Mouse (Mus musculus) CH12.LX (cell line): ENCODE measurements around the gene Zfp358. TPM values are rescaled to one million over a fixed set of nuclear protein-coding genes. Genes with fewer than 3 reads are reported as not detected.

Source experiments
- DNase-seq: peaks from one replicate; pipeline ENCODE4 v3.0.0-alpha.2; 2013; ENCODE audit errors: extremely low read depth
- H3K27ac ChIP-seq: 2 replicates; pipeline ENCODE4 v1.5.1; 2012; ENCODE audit warnings: low read depth, mild to moderate bottlenecking, control low read depth, moderate library complexity; ENCODE audit not compliant: insufficient read depth
- H3K27me3 ChIP-seq: replicated peaks from 2 replicates; pipeline ENCODE3; 2012; ENCODE audit warnings: inconsistent platforms
- H3K36me3 ChIP-seq, 2 experiments: replicated peaks in 1 of 2; 2 replicates each; pipeline versions ENCODE3 to v1.6.1; 2012; ENCODE audit warnings: inconsistent platforms in 1 of 2, low read length in 1 of 2, mild to moderate bottlenecking in 1 of 2, mixed read lengths in 1 of 2, moderate library complexity in 1 of 2; ENCODE audit not compliant: control insufficient read depth in 1 of 2, insufficient read depth in 1 of 2
- H3K4me1 ChIP-seq, 2 experiments: 2 replicates each; pipeline ENCODE4 v1.6.1; 2012; ENCODE audit warnings: inconsistent platforms in 1 of 2, moderate library complexity in 1 of 2; ENCODE audit not compliant: insufficient read depth in 2 of 2, control insufficient read depth in 1 of 2
- H3K4me2 ChIP-seq: 2 replicates; pipeline ENCODE4 v1.6.1; 2012; ENCODE audit warnings: low read depth, mild to moderate bottlenecking, control low read depth; ENCODE audit not compliant: poor library complexity, insufficient read depth, severe bottlenecking
- H3K4me3 ChIP-seq, 3 experiments: fragments of 150-350 bp in 1 of 3; sonication (generic) in 1 of 3; replicated peaks in 1 of 3; 2 replicates each; pipeline versions ENCODE3 to v1.5.1; 2011 to 2012; ENCODE audit warnings: low read depth in 2 of 3, low read length in 2 of 3, mild to moderate bottlenecking in 2 of 3, moderate library complexity in 2 of 3, control low read depth in 1 of 3, improper control_type of control experiment in 1 of 3, inconsistent platforms in 1 of 3, mixed read lengths in 1 of 3; ENCODE audit not compliant: poor library complexity in 1 of 3
- H3K79me2 ChIP-seq: replicated peaks from 2 replicates; pipeline ENCODE4 v1.6.1; 2012; ENCODE audit warnings: mild to moderate bottlenecking, moderate library complexity; ENCODE audit not compliant: control insufficient read depth, poor library complexity, insufficient read depth, severe bottlenecking; ENCODE audit errors: extremely low read depth
- H3K9ac ChIP-seq: 2 replicates; pipeline ENCODE4 v1.6.1; 2012; ENCODE audit warnings: low read depth, mild to moderate bottlenecking, control low read depth, moderate library complexity; ENCODE audit not compliant: insufficient read depth
- H3K9me3 ChIP-seq: replicated peaks from 2 replicates; pipeline ENCODE3; 2012; ENCODE audit warnings: low read length, inconsistent platforms, mixed read lengths
- BHLHE40 ChIP-seq: IDR thresholded peaks from 2 replicates; pipeline ENCODE4 v1.6.1; 2011; ENCODE audit warnings: mild to moderate bottlenecking, low read depth, low read length, improper control_type of control experiment
- CHD1 ChIP-seq: IDR thresholded peaks from 2 replicates; pipeline ENCODE4 v1.6.1; 2012; ENCODE audit warnings: low read depth, low read length, improper control_type of control experiment, inconsistent platforms
- CHD2 ChIP-seq: IDR thresholded peaks from 2 replicates; pipeline ENCODE4 v1.6.1; 2011; ENCODE audit warnings: low read length, improper control_type of control experiment
- CTCF ChIP-seq, 2 experiments: IDR thresholded peaks in 1 of 2; conservative IDR thresholded peaks in 1 of 2; 2 replicates each; pipeline ENCODE4 v1.5.1; 2011 to 2012; ENCODE audit warnings: low read depth in 2 of 2, low read length in 2 of 2, improper control_type of control experiment in 1 of 2, inconsistent platforms in 1 of 2, mild to moderate bottlenecking in 1 of 2, moderate library complexity in 1 of 2
- ELF1 ChIP-seq: IDR thresholded peaks from 2 replicates; pipeline ENCODE4 v1.6.1; 2014; ENCODE audit warnings: low read depth, mild to moderate bottlenecking, inconsistent platforms, low read length, improper control_type of control experiment
- ETS1 ChIP-seq: conservative IDR thresholded peaks from 2 replicates; pipeline ENCODE4 v1.6.1; 2012; ENCODE audit warnings: low read depth, mild to moderate bottlenecking, inconsistent platforms, low read length, improper control_type of control experiment, moderate library complexity
- IRF4 ChIP-seq: IDR thresholded peaks from 2 replicates; pipeline ENCODE4 v1.6.1; 2014; ENCODE audit warnings: low read depth, mild to moderate bottlenecking, inconsistent platforms, low read length, improper control_type of control experiment
- MAX ChIP-seq: IDR thresholded peaks from 2 replicates; pipeline ENCODE4 v1.6.1; 2011; ENCODE audit warnings: low read length, improper control_type of control experiment
- MYC ChIP-seq: IDR thresholded peaks from 2 replicates; pipeline ENCODE4 v1.6.1; 2011; ENCODE audit warnings: low read depth, mild to moderate bottlenecking, improper control_type of control experiment, low read length
- NELFE ChIP-seq: IDR thresholded peaks from 2 replicates; pipeline ENCODE4 v1.6.1; 2011; ENCODE audit warnings: low read depth, low read length, improper control_type of control experiment
- NRF1 ChIP-seq: IDR thresholded peaks from 2 replicates; pipeline ENCODE4 v1.6.1; 2014; ENCODE audit warnings: low read depth, mild to moderate bottlenecking, inconsistent platforms, low read length, improper control_type of control experiment, moderate library complexity
- PAX5 ChIP-seq: IDR thresholded peaks from 2 replicates; pipeline ENCODE4 v1.6.1; 2012; ENCODE audit warnings: low read length, inconsistent platforms, mixed read lengths
- POLR2A ChIP-seq: IDR thresholded peaks from 2 replicates; pipeline ENCODE4 v1.6.1; 2011; ENCODE audit warnings: low read depth, mild to moderate bottlenecking, improper control_type of control experiment, low read length
- RCOR1 ChIP-seq: conservative IDR thresholded peaks from 2 replicates; pipeline ENCODE4 v1.6.1; 2012; ENCODE audit warnings: low read depth, mild to moderate bottlenecking, inconsistent platforms, low read length, improper control_type of control experiment
- TBP ChIP-seq: conservative IDR thresholded peaks from 2 replicates; pipeline ENCODE4 v1.6.1; 2011; ENCODE audit warnings: low read depth, low read length, improper control_type of control experiment
- TCF12 ChIP-seq: IDR thresholded peaks from 2 replicates; pipeline ENCODE4 v1.6.1; 2014; ENCODE audit warnings: low read depth, mild to moderate bottlenecking, inconsistent platforms, low read length, improper control_type of control experiment
- USF1 ChIP-seq: IDR thresholded peaks from 2 replicates; pipeline ENCODE4 v1.6.1; 2014; ENCODE audit warnings: low read depth, mild to moderate bottlenecking, inconsistent platforms, low read length, improper control_type of control experiment
- ZC3H11A ChIP-seq: IDR thresholded peaks from 2 replicates; pipeline ENCODE4 v1.6.1; 2012; ENCODE audit warnings: low read depth, mild to moderate bottlenecking, inconsistent platforms, low read length, improper control_type of control experiment
- ZKSCAN1 ChIP-seq: IDR thresholded peaks from 2 replicates; pipeline ENCODE4 v1.6.1; 2012; ENCODE audit warnings: low read depth, inconsistent platforms, low read length, improper control_type of control experiment, borderline replicate concordance
- ZMIZ1 ChIP-seq: IDR thresholded peaks from 2 replicates; pipeline ENCODE4 v1.6.1; 2012; ENCODE audit warnings: low read depth, mild to moderate bottlenecking, inconsistent platforms, low read length, improper control_type of control experiment
- ZNF384 ChIP-seq: IDR thresholded peaks from 2 replicates; pipeline ENCODE4 v1.6.1; 2012; ENCODE audit warnings: low read depth, low read length, improper control_type of control experiment, inconsistent platforms
- dilution Hi-C: fragments of 300-500 bp; cut with MboI; formaldehyde crosslinking; loops from 2 replicates; pipeline ENCODE4 v1.14.3; 2020; ENCODE audit warnings: low sequenced_read_pairs; ENCODE audit not compliant: extremely low pct_unique_long_range_greater_than_20kb, extremely low pct_ligation_motif_present
- in situ Hi-C: fragments of 300-500 bp; cut with MboI; formaldehyde crosslinking; loops from 3 replicates; pipeline ENCODE4 v1.14.3; 2019; ENCODE audit warnings: low sequenced_read_pairs, low pct_ligation_motif_present, low pct_unique_long_range_greater_than_20kb, mixed read lengths
- polyA plus RNA-seq: library from polyadenylated mRNA; unstranded; fragments of >175 nt; gene quantifications from 2 replicates; pipeline ENCODE4 v1.2.1, GENCODE M21; 2012; ENCODE audit warnings: low read depth; ENCODE audit not compliant: insufficient read length
- total RNA-seq, 2 experiments: library from RNA; depleted of rRNA; stranded (reverse); fragments of 300-350 nt in 1 of 2; fragments of >200 nt in 1 of 2; gene quantifications; 2 replicates each; pipeline ENCODE4 v1.2.3; 2012 to 2014

Gene Zfp358
- total and polyA plus RNA-seq, 3 experiments, result 0.17 to 0.64 (median 0.54) TPM

- no peaks in the 10 kb centered on the region for H3K79me2 ChIP-seq
- in situ Hi-C loops (loop anchor here (10.0 kb wide), 1 partner anchor 207 kb away; the partner anchor contains the start of genes Fcor and Trappc5), dilution Hi-C loops (no loop called here)
- H3K9ac ChIP-seq, result no peak overlapping the region
- H3K4me2 ChIP-seq, result peak overlapping the region; percentile 41; the same call in 1 of the 2 replicates
- no peaks in the 10 kb centered on the region for H3K9me3 ChIP-seq
- H3K27me3 ChIP-seq, result no peaks in the 10 kb centered on the region
- H3K36me3 ChIP-seq, result peaks cover 0 to 10% of the 10 kb centered on the region in 2 experiments
- DNase-seq, result no peak
- TF ChIP-seq ZMIZ1, result no peak
- TF ChIP-seq MYC, result 0 out of 2 replicates have a peak, but pooled peaks have one; percentile 46
- peak; percentile 62 for TF ChIP-seq ZNF384
- H3K4me3 ChIP-seq, result peak overlapping the region; percentile 47 to 70 (median 63)
- H3K4me1 ChIP-seq, result peaks cover 3 to 12% of the 10 kb centered on the region in 2 experiments; a peak in 2 of 4 replicates
- H3K27ac ChIP-seq, result no peak overlapping the region
Measured at GRCm38 (mm10) chr8:3467886-3468545, 24.9 kb upstream of the Zfp358 start.

GRCm38 (mm10) chr8:3468838-3469237, 24.1 kb upstream of the Zfp358 start:
- peak in 1 of 2 experiments; percentile 40; a peak in 2 of 4 replicates for TF ChIP-seq CTCF (conservative IDR thresholded peaks at IDR 0.05 in 1 of 2, IDR thresholded peaks at IDR 0.05 in 1 of 2; ENCODE audit: low read depth in 2 of 2, low read length in 2 of 2)
- no peak for TF ChIP-seq NRF1
- H3K79me2 ChIP-seq, result no peaks in the 10 kb centered on the region
- no peak overlapping the region for H3K4me3 ChIP-seq
- in situ Hi-C loops (loop anchor here (10.0 kb wide), 1 partner anchor 206 kb away; the partner anchor contains the start of genes Fcor and Trappc5), dilution Hi-C loops (no loop called here)
- no peaks in the 10 kb centered on the region for H3K9me3 ChIP-seq
- H3K9ac ChIP-seq, result no peak overlapping the region
- no peak overlapping the region for H3K27ac ChIP-seq
- peaks cover 0 to 7% of the 10 kb centered on the region in 2 experiments for H3K36me3 ChIP-seq
- DNase-seq, result peak; percentile 23
- H3K27me3 ChIP-seq, result no peaks in the 10 kb centered on the region
- H3K4me2 ChIP-seq, result no peak overlapping the region
- peaks cover 3 to 12% of the 10 kb centered on the region in 2 experiments; a peak in 2 of 4 replicates for H3K4me1 ChIP-seq

GRCm38 (mm10) chr8:3470562-3470961, 22.4 kb upstream of the Zfp358 start, which contains the start of gene Tex45:
Gene Tex45, plus strand, starts transcription at chr8:3470862.
- TF ChIP-seq NRF1, result no peak
- TF ChIP-seq BHLHE40, result no peak
- no peak for TF ChIP-seq RCOR1
- TF ChIP-seq ELF1, result no peak
- TF ChIP-seq MAX, result no peak
- no peak for TF ChIP-seq CHD1
- no peak for TF ChIP-seq TCF12
- no peak for TF ChIP-seq USF1
- TF ChIP-seq ZKSCAN1, result no peak
- no peak for TF ChIP-seq NELFE
- no peak for TF ChIP-seq CHD2
- TF ChIP-seq POLR2A, result no peak
- no peak for TF ChIP-seq TBP
- TF ChIP-seq ETS1, result no peak
- TF ChIP-seq ZC3H11A, result no peak
- no peak for TF ChIP-seq IRF4
- no peak for TF ChIP-seq PAX5
- H3K36me3 ChIP-seq, result no peaks in the 10 kb centered on the region
- no peak for DNase-seq
- H3K4me1 ChIP-seq, result peaks cover 3 to 12% of the 10 kb centered on the region in 2 experiments; a peak in 2 of 4 replicates
- no peak within 1 kb of the TSS for H3K9ac ChIP-seq
- dilution Hi-C loops (no loop called here), in situ Hi-C loops (no loop called here)
- H3K4me2 ChIP-seq, result no peak within 1 kb of the TSS
- H3K9me3 ChIP-seq, result no peaks in the 10 kb centered on the region
- no peaks in the 10 kb centered on the region for H3K79me2 ChIP-seq
- no peak within 1 kb of the TSS for H3K27ac ChIP-seq
- no peak within 1 kb of the TSS for H3K4me3 ChIP-seq
- H3K27me3 ChIP-seq, result no peaks in the 10 kb centered on the region
